ENCODE assay signal across 8 mouse cellular contexts in the genomic region with DNA sequence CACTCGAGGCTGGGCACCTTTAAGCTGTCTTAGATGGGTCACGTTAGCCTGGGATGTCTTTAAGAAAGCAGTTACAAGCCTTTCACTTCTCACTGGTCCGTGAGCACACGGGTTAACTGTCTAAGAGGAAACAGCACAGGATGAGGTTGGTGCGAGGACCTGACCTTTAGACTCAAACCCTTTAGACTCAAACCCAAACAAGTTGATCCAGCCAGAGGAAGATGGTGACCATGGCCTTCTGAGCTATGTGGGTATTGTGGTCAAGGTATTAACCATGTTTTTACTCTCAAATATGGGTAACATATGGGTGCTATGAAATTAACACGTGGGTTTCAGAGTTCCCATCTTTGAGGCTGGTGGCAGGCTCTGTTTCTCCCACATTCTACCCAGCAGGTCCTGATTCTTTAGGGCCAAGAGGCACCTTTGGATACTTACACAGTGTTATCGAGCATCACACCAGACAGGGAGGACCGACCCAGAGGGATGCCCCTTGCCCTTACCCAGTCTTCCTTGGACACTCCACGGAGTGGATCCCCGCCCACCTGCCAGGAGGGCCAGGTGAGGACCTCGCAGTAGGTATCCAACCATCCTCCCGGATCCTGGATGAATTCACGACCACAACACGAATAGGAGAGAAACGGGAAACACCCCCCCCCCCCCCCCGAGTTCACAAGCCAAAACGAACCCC. TPM values are rescaled to one million over a fixed set of nuclear protein-coding genes. Genes with fewer than 3 reads are reported as not detected.
DNase-seq lines count a peak whose midpoint lies in the region; ATAC-seq and TF ChIP-seq lines count a peak whose summit lies in the region.

No protein-coding gene starts in this region.

- H3K4me3 ChIP-seq in gastrocnemius, adult 2 months = peak overlapping the region; percentile 72
- no peak overlapping the region for H3K4me3 ChIP-seq in hindbrain, embryonic 11.5 days (ENCODE audit: low read depth, low read length)
- peak overlapping the region; percentile 34 for H3K4me3 ChIP-seq in midbrain, embryonic 10.5 days

- no peak overlapping the region for H3K27ac ChIP-seq in gastrocnemius, adult 2 months
- H3K27ac ChIP-seq in hindbrain, embryonic 11.5 days (ENCODE audit: low read depth, low read length) = no peak overlapping the region
- H3K27ac ChIP-seq in midbrain, embryonic 10.5 days (replicated peaks) = no peak overlapping the region

- no peak for DNase-seq in gastrocnemius, adult 2 months
- no peak for DNase-seq in gastrocnemius, postnatal 25 days
- DNase-seq in CD4-positive helper T cell, adult 2 months (ENCODE audit: low read depth, low spot score) = peak; percentile 13
- no peak for DNase-seq in hindbrain, embryonic 11.5 days (ENCODE audit: low spot score)
- no peak for DNase-seq in midbrain, embryonic 10.5 days (ENCODE audit: low spot score)
- DNase-seq in right cerebral cortex, postnatal 10 days (ENCODE audit: low spot score in 2 of 2) = no peak
- DNase-seq in layer of hippocampus, adult 9-10 months (ENCODE audit: low spot score) = no peak
- DNase-seq in lung, postnatal 36 days = no peak

- no peaks in the 10 kb centered on the region for H3K27me3 ChIP-seq in hindbrain, embryonic 11.5 days (ENCODE audit: control insufficient read depth, insufficient read depth, low read length)
- H3K27me3 ChIP-seq in midbrain, embryonic 10.5 days (ENCODE audit: low read depth, poor library complexity, severe bottlenecking) = no peaks in the 10 kb centered on the region

- no peak for TF ChIP-seq CTCF in gastrocnemius, adult 2 months (IDR thresholded peaks at IDR 0.05)

- peak; percentile 71 for ATAC-seq in hindbrain, embryonic 11.5 days (ENCODE audit: low FRiP score)

- H3K4me1 ChIP-seq in hindbrain, embryonic 11.5 days (replicated peaks; ENCODE audit: control insufficient read depth, insufficient read depth, low read length) = no peaks in the 10 kb centered on the region
- peaks cover 16% of the 10 kb centered on the region for H3K4me1 ChIP-seq in midbrain, embryonic 10.5 days

- intact Hi-C loops in gastrocnemius, adult 2 months (cut with DNase I) = loop anchor here (1.0 to 10.0 kb wide), 4 partner anchors 31 to 284 kb away; partner anchors contain the start of genes Amz2, Gna13 and Wipi1

- H3K4me2 ChIP-seq in hindbrain, embryonic 11.5 days (replicated peaks; ENCODE audit: low read depth, low read length) = peak overlapping the region; percentile 28

- H3K9me3 ChIP-seq in hindbrain, embryonic 11.5 days (ENCODE audit: control insufficient read depth, low read length) = no peaks in the 10 kb centered on the region
- no peaks in the 10 kb centered on the region for H3K9me3 ChIP-seq in midbrain, embryonic 10.5 days (replicated peaks)

- no peak overlapping the region for H3K9ac ChIP-seq in hindbrain, embryonic 11.5 days (ENCODE audit: low read depth, low read length)

- no peaks in the 10 kb centered on the region for H3K36me3 ChIP-seq in hindbrain, embryonic 11.5 days (ENCODE audit: control insufficient read depth, insufficient read depth, low read length)
- H3K36me3 ChIP-seq in midbrain, embryonic 10.5 days = no peaks in the 10 kb centered on the region

- 36% methylated on average over 17 of the region's 17 CpGs for WGBS in hindbrain, embryonic 11.5 days
- 36% methylated on average over 17 of the region's 17 CpGs for WGBS in midbrain, embryonic 10.5 days

RNA-seq across cellular contexts. Expression of gene Gna13, which starts 31.8 kb away (rescaled TPM):
- 10 to 100 TPM; 25.6 to 27.8 TPM for total RNA-seq in gastrocnemius, adult 2 months (2021)
- 10 to 100 TPM; 24.2 to 25.3 TPM for total RNA-seq in gastrocnemius, postnatal 25 days (2021)
- polyA plus RNA-seq in hindbrain, embryonic 11.5 days (2014; fragmentation: Nextera tagmentation; extraction: Ambion mirVana) = 20.6 and 25.2 TPM in 2 replicates
- 16.9 and 18.8 TPM in 2 replicates for polyA plus RNA-seq in midbrain, embryonic 10.5 days (2016; fragmentation: Nextera tagmentation; extraction: Ambion mirVana)

RNA-seq across cellular contexts. Expression of gene Rgs9, which starts 32.9 kb away (rescaled TPM):
- under 1 TPM; 0.13 to 0.20 TPM for total RNA-seq in gastrocnemius, adult 2 months (2021)
- under 1 TPM in 1 of 2 experiments, not detected in 1; 0.19 TPM for total RNA-seq in gastrocnemius, postnatal 25 days (2021)
- polyA plus RNA-seq in hindbrain, embryonic 11.5 days (2014; fragmentation: Nextera tagmentation; extraction: Ambion mirVana) = 1.7 and 2.4 TPM in 2 replicates
- polyA plus RNA-seq in midbrain, embryonic 10.5 days (2016; fragmentation: Nextera tagmentation; extraction: Ambion mirVana) = 1.6 and 2.2 TPM in 2 replicates
